Mouse (Mus musculus) midbrain, embryonic 16.5 days (tissue): ENCODE data around the gene Il23a. TPM values are rescaled to one million over a fixed set of nuclear protein-coding genes. Genes with fewer than 3 reads are reported as not detected.
A peak's percentile ranks its signal among the peaks of the same experiment; 100 is the strongest.

Experiments
- ATAC-seq: fragments of 200-750 bp; cut with Nextera tagmentation; 2 replicates; pipeline ENCODE4 v1.8.0; 2017; ENCODE audit warnings: moderate TSS enrichment
- H3K27ac ChIP-seq: fragments of 300-500 bp; sonication (generic); 2 replicates; pipeline ENCODE4 v1.5.1; 2014; ENCODE audit warnings: mild to moderate bottlenecking, low read length, mixed read lengths
- H3K27me3 ChIP-seq: fragments of 300-500 bp; sonication (generic); 2 replicates; pipeline ENCODE4 v1.6.1; 2014; ENCODE audit warnings: low read depth, low read length, mixed read lengths; ENCODE audit not compliant: control insufficient read depth, insufficient read depth
- H3K36me3 ChIP-seq: fragments of 300-500 bp; sonication (generic); 2 replicates; pipeline ENCODE4 v1.6.1; 2014; ENCODE audit warnings: mild to moderate bottlenecking, low read length, moderate library complexity, mixed read lengths; ENCODE audit not compliant: control insufficient read depth, insufficient read depth
- H3K4me1 ChIP-seq: fragments of 300-500 bp; sonication (generic); 2 replicates; pipeline ENCODE4 v1.6.1; 2014; ENCODE audit warnings: mild to moderate bottlenecking, low read length, mixed read lengths; ENCODE audit not compliant: control insufficient read depth, insufficient read depth
- H3K4me2 ChIP-seq: fragments of 300-500 bp; sonication (generic); 2 replicates; pipeline ENCODE4 v1.6.1; 2014; ENCODE audit warnings: mild to moderate bottlenecking, low read length, mixed read lengths
- H3K4me3 ChIP-seq: fragments of 300-500 bp; sonication (generic); 2 replicates; pipeline ENCODE4 v1.5.1; 2014; ENCODE audit warnings: low read depth, mild to moderate bottlenecking, low read length, moderate library complexity, mixed read lengths
- H3K9ac ChIP-seq: fragments of 300-500 bp; sonication (generic); 2 replicates; pipeline ENCODE4 v1.6.1; 2014; ENCODE audit warnings: low read depth, low read length, mixed read lengths
- H3K9me3 ChIP-seq: fragments of 300-500 bp; sonication (generic); replicated peaks from 2 replicates; pipeline ENCODE4 v1.6.1; 2014; ENCODE audit warnings: mild to moderate bottlenecking, low read length, mixed read lengths; ENCODE audit not compliant: control insufficient read depth, poor library complexity, severe bottlenecking
- WGBS: fragments of 180-500 bp; shearing (Covaris S2); extraction: QIAGEN DNeasy Blood & Tissue Kit; methylation state at CpG from one replicate; pipeline ENCODE4 v1.1.7; 2014; 5-methylcytosine and 5-hydroxymethylcytosine counted together
- polyA plus RNA-seq: library from polyadenylated mRNA; unstranded; fragments of >200 nt; fragmentation: Nextera tagmentation; extraction: Ambion mirVana; gene quantifications from 2 replicates; pipeline ENCODE4 v1.2.1, GENCODE M21; 2015

Gene Il23a
- polyA plus RNA-seq, 1 experiment from 2014 or later, result 0.14 TPM

DNA sequence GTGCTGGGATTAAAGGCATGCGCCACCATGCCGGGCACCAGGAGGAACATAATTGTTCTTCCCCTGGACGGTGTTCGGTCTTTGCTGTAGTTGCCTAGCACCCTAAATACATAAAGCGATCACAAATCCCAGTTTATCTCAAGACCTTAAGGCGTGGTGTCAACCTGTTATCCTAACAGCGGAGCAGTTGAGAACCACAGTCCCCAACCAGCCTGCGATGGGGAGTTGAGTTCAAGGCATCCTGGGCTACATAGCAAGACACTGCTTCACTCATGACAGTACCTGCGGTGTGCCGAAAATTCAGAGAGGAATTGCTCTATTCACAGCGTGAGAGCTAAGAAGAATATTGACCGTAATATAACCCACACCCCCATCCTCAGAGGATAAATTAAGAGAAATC, 23.1 kb upstream of the Il23a start:
- H3K9ac ChIP-seq, result peak overlapping the region; percentile 67
- H3K4me2 ChIP-seq, result peak overlapping the region; percentile 80
- 54% methylated on average over 12 of the region's 12 CpGs for WGBS
- peak overlapping the region; percentile 69 for H3K27ac ChIP-seq
- H3K4me3 ChIP-seq, result peak overlapping the region; percentile 72
- H3K4me1 ChIP-seq, result peaks cover 18% of the 10 kb centered on the region
- ATAC-seq, result no peak
- peaks cover 21% of the 10 kb centered on the region for H3K36me3 ChIP-seq
- no peaks in the 10 kb centered on the region for H3K27me3 ChIP-seq
- H3K9me3 ChIP-seq, result no peaks in the 10 kb centered on the region

- Histone ChIP-seq H3K27me3 (no peaks in the 10 kb centered on the region), H3K27ac (no peak overlapping the region), H3K4me2 (no peak overlapping the region), H3K36me3 (peaks cover 30% of the 10 kb centered on the region), H3K4me1 (no peaks in the 10 kb centered on the region; the same call in 1 of the 2 replicates), H3K9ac (no peak overlapping the region), H3K9me3 (no peaks in the 10 kb centered on the region), H3K4me3 (no peak overlapping the region)
- WGBS, result 93% methylated on average over 8 of the region's 8 CpGs
- ATAC-seq, result no peak
These were observed 17.0 kb upstream of the Il23a start for GRCm38 (mm10) chr10:128315578-128315977.

DNA sequence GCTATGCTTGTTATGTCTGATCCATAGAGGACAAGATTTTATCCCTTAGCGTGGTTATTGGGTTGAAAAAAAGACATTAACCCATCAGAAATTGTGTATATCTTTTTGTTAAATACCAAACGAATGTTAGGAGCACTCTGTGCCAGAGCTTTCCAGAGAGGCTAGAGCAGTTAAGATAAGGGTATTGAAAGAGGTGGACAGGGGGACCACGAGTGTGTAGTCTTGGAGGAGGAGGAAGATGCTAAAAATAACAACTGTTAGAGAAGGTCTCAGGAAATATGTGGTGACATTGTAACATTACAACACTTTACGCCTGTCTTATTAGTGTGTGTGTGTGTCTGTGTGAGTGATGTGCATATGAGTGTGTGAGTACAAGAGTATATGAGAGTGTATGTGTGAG, 12.3 kb upstream of the Il23a start:
- Histone ChIP-seq H3K4me2 (no peak overlapping the region), H3K36me3 (peaks cover 27% of the 10 kb centered on the region), H3K27ac (no peak overlapping the region), H3K4me1 (no peaks in the 10 kb centered on the region; the same call in 1 of the 2 replicates), H3K9ac (no peak overlapping the region), H3K27me3 (no peaks in the 10 kb centered on the region), H3K4me3 (no peak overlapping the region), H3K9me3 (no peaks in the 10 kb centered on the region)
- WGBS, result 87% methylated on average over 4 of the region's 4 CpGs
- no peak for ATAC-seq

GRCm38 (mm10) chr10:128310177-128310576, 11.6 kb upstream of the Il23a start:
- no peak overlapping the region for H3K4me2 ChIP-seq
- no peak overlapping the region for H3K9ac ChIP-seq
- H3K9me3 ChIP-seq, result no peaks in the 10 kb centered on the region
- 58% methylated on average over 11 of the region's 11 CpGs for WGBS
- H3K27me3 ChIP-seq, result no peaks in the 10 kb centered on the region
- no peaks in the 10 kb centered on the region; the same call in 1 of the 2 replicates for H3K4me1 ChIP-seq
- ATAC-seq, result no peak
- H3K36me3 ChIP-seq, result peaks cover 23% of the 10 kb centered on the region
- 0 out of 2 replicates have a peak overlapping the region, but pooled peaks have one; percentile 10 for H3K27ac ChIP-seq
- no peak overlapping the region for H3K4me3 ChIP-seq

DNA sequence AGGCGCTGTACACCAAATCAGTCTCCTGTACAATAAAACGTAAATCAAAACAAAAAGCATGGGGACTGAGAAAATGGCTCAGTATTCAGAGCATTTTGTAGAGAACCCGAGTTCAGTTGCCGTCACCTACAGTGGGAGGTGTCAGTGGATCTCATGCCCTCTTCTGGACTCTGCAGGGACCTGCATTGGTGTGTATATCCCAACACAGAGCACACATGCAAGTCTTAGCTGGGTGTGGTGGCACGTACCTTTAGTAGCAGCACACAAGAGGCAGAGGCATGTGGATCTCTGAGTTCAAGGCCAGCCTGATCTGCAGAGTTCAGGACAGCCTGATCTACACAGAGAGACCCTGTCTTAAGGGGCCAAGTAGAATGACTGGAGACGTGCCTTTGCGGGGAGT, 11.1 kb upstream of the Il23a start:
- H3K27ac ChIP-seq, result 0 out of 2 replicates have a peak overlapping the region, but pooled peaks have one; percentile 10
- no peak overlapping the region for H3K4me2 ChIP-seq
- no peaks in the 10 kb centered on the region for H3K9me3 ChIP-seq
- no peaks in the 10 kb centered on the region for H3K27me3 ChIP-seq
- no peaks in the 10 kb centered on the region; the same call in 1 of the 2 replicates for H3K4me1 ChIP-seq
- WGBS, result 95% methylated on average over 7 of the region's 7 CpGs
- H3K9ac ChIP-seq, result no peak overlapping the region
- no peak for ATAC-seq
- H3K36me3 ChIP-seq, result peaks cover 18% of the 10 kb centered on the region
- no peak overlapping the region for H3K4me3 ChIP-seq

DNA sequence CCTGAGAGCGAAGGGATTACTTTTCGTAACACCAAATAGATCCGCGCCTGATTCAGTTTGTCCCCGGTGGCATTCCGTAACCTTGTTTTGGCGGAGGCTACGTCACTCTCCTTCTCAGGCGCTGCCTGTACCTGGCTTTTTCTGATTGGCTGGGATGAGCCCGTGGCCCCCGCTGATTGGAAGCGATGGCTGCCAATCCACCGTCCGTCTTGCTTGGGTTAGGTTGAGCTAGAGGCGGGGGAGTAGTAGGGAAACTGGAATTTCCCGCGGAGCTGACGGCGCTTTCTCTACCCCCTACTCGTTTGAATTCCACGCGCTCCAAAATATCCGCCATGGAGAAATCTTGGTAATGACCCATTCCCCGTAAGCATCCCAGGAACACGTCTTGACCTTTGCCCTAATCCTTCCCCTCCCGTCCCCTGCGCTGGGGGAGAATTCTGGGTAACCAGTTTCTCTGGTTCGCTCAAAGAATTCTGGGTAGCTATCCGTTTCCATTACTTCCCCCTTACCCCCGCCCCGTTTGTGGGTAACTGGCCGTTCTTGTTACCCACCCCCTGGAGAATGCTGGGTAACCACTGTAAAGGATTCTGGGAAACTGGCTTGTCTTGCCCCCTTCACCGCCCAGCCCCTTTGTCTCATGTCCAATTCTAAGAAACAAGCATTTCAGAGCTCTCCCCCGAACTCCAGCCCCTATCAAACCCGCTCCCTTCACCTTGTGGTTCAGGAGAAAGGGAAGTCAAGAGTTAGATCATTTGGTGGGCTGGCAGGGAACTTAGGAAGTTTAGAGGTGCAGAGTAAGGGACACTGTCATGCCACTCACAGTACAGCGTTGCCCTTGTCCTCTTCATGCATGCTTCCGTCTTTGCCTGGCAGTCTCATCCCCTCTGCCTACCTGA, 4.8 kb upstream of the Il23a start, which contains the start of gene Pan2:
TSS of gene Pan2 (plus strand) at position 210 of the 896 bp plus-strand sequence.
- Histone ChIP-seq H3K4me1 (peaks cover 13% of the 10 kb centered on the region), H3K9ac (peak within 1 kb of the TSS; percentile 71), H3K9me3 (no peaks in the 10 kb centered on the region), H3K36me3 (0 out of 2 replicates have a peak, but pooled peaks cover 3% of the 10 kb centered on the region), H3K4me2 (peak within 1 kb of the TSS; percentile 71), H3K27me3 (no peaks in the 10 kb centered on the region), H3K4me3 (peak within 1 kb of the TSS; percentile 53), H3K27ac (peak within 1 kb of the TSS; percentile 93)
- WGBS, result 2% methylated on average over 37 of the region's 37 CpGs
- ATAC-seq, result peak; percentile 99

DNA sequence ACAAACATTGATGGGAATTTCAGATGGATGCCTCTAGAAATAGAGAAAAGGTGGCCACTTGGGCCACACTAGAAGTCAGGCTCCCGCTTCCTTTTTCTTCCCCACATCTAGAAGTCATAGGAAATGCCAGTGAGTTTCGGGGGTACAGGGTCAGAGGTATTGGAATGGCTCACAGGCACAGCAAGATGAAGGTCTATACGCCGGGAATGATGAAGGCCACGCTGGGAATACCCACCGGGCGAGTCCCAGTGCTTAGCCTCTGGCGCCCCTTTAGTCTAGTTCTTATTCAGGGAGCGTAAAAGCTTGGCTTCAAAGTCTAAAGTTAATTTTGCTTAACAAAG, 4.2 kb upstream of the Il23a start:
- Histone ChIP-seq H3K27ac (peak overlapping the region; percentile 93), H3K27me3 (no peaks in the 10 kb centered on the region), H3K9me3 (no peaks in the 10 kb centered on the region), H3K4me1 (peaks cover 13% of the 10 kb centered on the region), H3K4me2 (peak overlapping the region; percentile 64), H3K9ac (peak overlapping the region; percentile 68), H3K4me3 (peak overlapping the region; percentile 53), H3K36me3 (no peaks in the 10 kb centered on the region)
- under 1% methylated on average over 9 of the region's 9 CpGs for WGBS
- peak; percentile 55 for ATAC-seq

- no peaks in the 10 kb centered on the region for H3K9me3 ChIP-seq
- H3K4me3 ChIP-seq, result peak overlapping the region; percentile 53
- peak overlapping the region; percentile 93 for H3K27ac ChIP-seq
- ATAC-seq, result no peak
- peaks cover 13% of the 10 kb centered on the region for H3K4me1 ChIP-seq
- peak overlapping the region; percentile 64 for H3K4me2 ChIP-seq
- H3K36me3 ChIP-seq, result no peaks in the 10 kb centered on the region
- peak overlapping the region; percentile 68 for H3K9ac ChIP-seq
- no peaks in the 10 kb centered on the region for H3K27me3 ChIP-seq
- 39% methylated on average over 3 of the region's 3 CpGs for WGBS
These were observed 3.8 kb upstream of the Il23a start for GRCm38 (mm10) chr10:128302357-128302756.

- 82% methylated on average over 6 of the region's 6 CpGs for WGBS
- Histone ChIP-seq H3K27ac (no peak overlapping the region), H3K9me3 (no peaks in the 10 kb centered on the region), H3K4me3 (no peak overlapping the region), H3K4me2 (no peak overlapping the region), H3K27me3 (no peaks in the 10 kb centered on the region), H3K4me1 (peaks cover 5% of the 10 kb centered on the region), H3K9ac (no peak overlapping the region), H3K36me3 (no peaks in the 10 kb centered on the region)
- no peak for ATAC-seq
These were observed 309 bp downstream of the Il23a start for GRCm38 (mm10) chr10:128298243-128298642.
